Mouse (Mus musculus) brain, embryonic 14.5 days (tissue): ENCODE results near the gene Lap3.

Source experiments
- CTCF ChIP-seq: fragments of 200-500 bp; IDR thresholded peaks from 2 replicates; pipeline ENCODE4 v1.5.1; 2012; ENCODE audit warnings: inconsistent platforms, mild to moderate bottlenecking, moderate library complexity, borderline replicate concordance; ENCODE audit not compliant: insufficient read depth, insufficient read length; ENCODE audit errors: extremely low read depth
- POLR2A ChIP-seq: fragments of 200-500 bp; IDR thresholded peaks from 2 replicates; pipeline ENCODE4 v1.6.1; 2012; ENCODE audit warnings: mild to moderate bottlenecking, inconsistent platforms, borderline replicate concordance; ENCODE audit not compliant: poor library complexity, insufficient read depth, insufficient read length, severe bottlenecking; ENCODE audit errors: extremely low read depth

DNA sequence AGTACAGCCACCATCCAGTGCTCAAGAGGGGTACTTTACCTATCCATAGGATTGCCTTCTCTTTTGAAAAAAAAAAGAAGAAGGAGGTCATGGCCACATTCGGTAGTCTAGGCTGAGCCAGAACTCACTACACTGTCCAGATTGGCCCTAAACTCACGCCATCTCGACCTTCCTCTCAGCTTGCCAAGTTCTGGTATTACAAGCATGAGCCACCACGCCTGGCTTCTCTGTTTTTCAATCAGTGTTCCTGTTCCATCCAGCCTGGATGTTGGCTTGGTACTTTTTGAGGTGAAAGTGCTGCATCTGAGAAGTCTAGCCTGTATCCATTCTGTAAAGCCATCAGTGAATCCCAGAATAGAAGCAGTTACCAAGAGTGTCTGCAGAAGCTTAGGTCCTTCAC is 3.3 kb downstream of the Lap3 start:
- TF ChIP-seq CTCF: no peak
- TF ChIP-seq POLR2A: no peak
